8 mouse cellular contexts compared by ENCODE assay signal in the genomic region with DNA sequence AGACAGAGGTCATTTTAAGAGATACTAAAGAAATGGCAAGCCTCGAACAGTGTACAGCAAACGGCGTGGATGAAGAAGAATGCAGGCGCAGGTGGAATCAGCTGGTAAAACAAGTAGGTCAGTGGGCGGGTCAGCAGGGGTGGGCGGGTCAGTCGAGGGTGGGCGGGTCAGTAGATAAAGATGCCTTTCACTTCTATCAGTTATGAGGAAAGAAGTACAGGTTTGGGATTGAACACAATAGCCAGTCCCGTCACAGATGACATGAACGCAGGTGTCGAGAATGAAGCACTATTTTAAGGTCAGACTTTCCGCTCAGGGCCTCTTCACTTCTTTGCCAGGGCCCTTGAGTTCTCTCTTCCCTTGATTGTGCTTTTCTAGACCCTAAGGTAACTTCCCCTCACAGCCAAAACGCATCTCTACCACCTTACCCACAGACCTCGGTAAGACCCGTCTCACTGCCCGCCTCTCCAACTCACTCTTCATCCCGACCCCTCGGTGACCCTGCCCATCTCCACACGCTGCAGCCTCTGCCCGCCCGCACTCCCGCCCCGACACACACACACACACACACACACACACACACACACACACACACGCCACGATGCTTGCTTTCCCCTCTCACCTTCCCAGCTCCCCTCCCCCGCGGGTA. TPM values are rescaled to one million over a fixed set of nuclear protein-coding genes. Genes with fewer than 3 reads are reported as not detected.
A peak's percentile ranks its signal among the peaks of the same experiment; 100 is the strongest.
DNase-seq lines count a peak whose midpoint lies in the region; ATAC-seq and TF ChIP-seq lines count a peak whose summit lies in the region.

No protein-coding gene starts in this region.

- TF ChIP-seq CTCF in CH12.LX (conservative IDR thresholded peaks at IDR 0.05 in 1 of 2, IDR thresholded peaks at IDR 0.05 in 1 of 2; ENCODE audit: low read depth in 2 of 2, low read length in 2 of 2): no peak
- no peak for TF ChIP-seq CTCF in liver, adult 2 months (IDR thresholded peaks at IDR 0.05; ENCODE audit: low read depth, low read length)
- TF ChIP-seq CTCF in small intestine, adult 2 months (IDR thresholded peaks at IDR 0.05; ENCODE audit: extremely low read depth, insufficient read length, insufficient replicate concordance, low read depth, low read length): no peak

- peak overlapping the region; percentile 89 for H3K4me2 ChIP-seq in CH12.LX (ENCODE audit: insufficient read depth, low read depth, poor library complexity, severe bottlenecking)
- H3K4me2 ChIP-seq in forebrain, embryonic 15.5 days (replicated peaks): peak overlapping the region; percentile 78

- no peak for TF ChIP-seq EP300 in CH12.LX (IDR thresholded peaks at IDR 0.05; ENCODE audit: low read length)

- H3K79me2 ChIP-seq in CH12.LX (replicated peaks; ENCODE audit: control insufficient read depth, extremely low read depth, insufficient read depth, poor library complexity, severe bottlenecking): no peaks in the 10 kb centered on the region; the same call in none of the 2 replicates
- no peaks in the 10 kb centered on the region; the same call in 1 of the 2 replicates for H3K79me2 ChIP-seq in liver, adult 2 months (ENCODE audit: control insufficient read depth, insufficient read depth, low read length)

- dilution Hi-C loops in CH12.LX (cut with MboI; ENCODE audit: extremely low pct_ligation_motif_present, extremely low pct_unique_long_range_greater_than_20kb, low sequenced_read_pairs): no loop called here

- peak overlapping the region; percentile 34 for H3K27ac ChIP-seq in CH12.LX (ENCODE audit: insufficient read depth, low read depth)
- peak overlapping the region; percentile 55; the same call in 1 of the 2 replicates for H3K27ac ChIP-seq in forebrain, embryonic 15.5 days (replicated peaks)
- peak overlapping the region; percentile 33 for H3K27ac ChIP-seq in liver, adult 2 months (replicated peaks; ENCODE audit: insufficient read depth, low read depth, low read length)
- no peak overlapping the region for H3K27ac ChIP-seq in small intestine, adult 2 months (ENCODE audit: insufficient read depth, low read depth, low read length)

- peak overlapping the region; percentile 65 to 92 (median 68) for H3K4me3 ChIP-seq in CH12.LX (replicated peaks in 1 of 3; ENCODE audit: low read depth in 2 of 3, low read length in 2 of 3, poor library complexity in 1 of 3)
- H3K4me3 ChIP-seq in forebrain, embryonic 15.5 days: peak overlapping the region; percentile 68
- peak overlapping the region; percentile 86 for H3K4me3 ChIP-seq in liver, adult 2 months (ENCODE audit: insufficient read depth, low read depth, low read length)
- H3K4me3 ChIP-seq in small intestine, adult 2 months (ENCODE audit: low read depth, low read length): peak overlapping the region; percentile 97

- H3K27me3 ChIP-seq in CH12.LX (replicated peaks): no peaks in the 10 kb centered on the region
- no peaks in the 10 kb centered on the region for H3K27me3 ChIP-seq in forebrain, embryonic 15.5 days
- H3K27me3 ChIP-seq in liver, adult 2 months (ENCODE audit: control insufficient read depth, insufficient read depth, low read length): no peaks in the 10 kb centered on the region
- H3K27me3 ChIP-seq in small intestine, adult 2 months (ENCODE audit: control insufficient read depth, insufficient read depth, low read length): no peaks in the 10 kb centered on the region

- peak overlapping the region; percentile 68 for H3K9ac ChIP-seq in CH12.LX (ENCODE audit: insufficient read depth, low read depth)
- H3K9ac ChIP-seq in forebrain, embryonic 15.5 days (replicated peaks): peak overlapping the region; percentile 72
- H3K9ac ChIP-seq in liver, adult 2 months (ENCODE audit: low read depth, low read length): peak overlapping the region; percentile 69

- DNase-seq in embryo, embryonic 10 days (ENCODE audit: low spot score): peak; percentile 54
- no peak for DNase-seq in embryo, embryonic 11 days
- no peak for DNase-seq in CH12.LX (ENCODE audit: extremely low read depth)
- peak; percentile 62 for DNase-seq in liver, adult 2 months (ENCODE audit: extremely low read depth, low read depth, low spot score)
- no peak for DNase-seq in B cell, adult 2 months
- no peak for DNase-seq in layer of hippocampus, adult 18-20 months (ENCODE audit: low spot score in 2 of 2)

- H3K36me3 ChIP-seq in CH12.LX (replicated peaks in 1 of 2; ENCODE audit: control insufficient read depth in 1 of 2, insufficient read depth in 1 of 2, low read length in 1 of 2): peaks cover 4 to 37% of the 10 kb centered on the region in 2 experiments
- 0 out of 2 replicates have a peak, but pooled peaks cover 3% of the 10 kb centered on the region for H3K36me3 ChIP-seq in forebrain, embryonic 15.5 days
- no peaks in the 10 kb centered on the region for H3K36me3 ChIP-seq in liver, adult 2 months (ENCODE audit: control insufficient read depth, insufficient read depth, low read length)
- no peaks in the 10 kb centered on the region; the same call in 1 of the 2 replicates for H3K36me3 ChIP-seq in small intestine, adult 2 months (ENCODE audit: control insufficient read depth, insufficient read depth, low read length)

- in situ Hi-C loops in CH12.LX (cut with MboI; ENCODE audit: low pct_ligation_motif_present, low pct_unique_long_range_greater_than_20kb, low sequenced_read_pairs): no loop called here

- no peaks in the 10 kb centered on the region for H3K9me3 ChIP-seq in CH12.LX (replicated peaks; ENCODE audit: low read length)
- H3K9me3 ChIP-seq in forebrain, embryonic 15.5 days: no peaks in the 10 kb centered on the region

- no peak for ATAC-seq in forebrain, embryonic 15.5 days (replicated peaks)

- H3K4me1 ChIP-seq in CH12.LX (ENCODE audit: control insufficient read depth in 1 of 2, insufficient read depth in 2 of 2): peaks cover 4 to 35% of the 10 kb centered on the region in 2 experiments; a peak in 3 of 4 replicates
- peaks cover 24% of the 10 kb centered on the region for H3K4me1 ChIP-seq in forebrain, embryonic 15.5 days
- H3K4me1 ChIP-seq in liver, adult 2 months (ENCODE audit: control insufficient read depth, insufficient read depth, low read length): no peaks in the 10 kb centered on the region
- 0 out of 2 replicates have a peak, but pooled peaks cover 2% of the 10 kb centered on the region for H3K4me1 ChIP-seq in small intestine, adult 2 months (ENCODE audit: control insufficient read depth, insufficient read depth, insufficient read length, low read length)

- WGBS in forebrain, embryonic 15.5 days: 10% methylated on average over 25 of the region's 27 CpGs
- 3% methylated on average over 27 of the region's 27 CpGs for WGBS in liver, adult 2 months
- WGBS in small intestine, adult 2 months: 2% methylated on average over 23 of the region's 27 CpGs

- TF ChIP-seq RAD21 in CH12.LX (IDR thresholded peaks at IDR 0.05; ENCODE audit: low read depth, low read length): no peak

- TF ChIP-seq POLR2A in CH12.LX (IDR thresholded peaks at IDR 0.05; ENCODE audit: low read depth, low read length): no peak
- TF ChIP-seq POLR2A in liver, adult 2 months (IDR thresholded peaks at IDR 0.05; ENCODE audit: extremely low read depth, insufficient read depth, low read length): no peak
- TF ChIP-seq POLR2A in small intestine, adult 2 months (IDR thresholded peaks at IDR 0.05; ENCODE audit: low read depth, low read length): no peak

TF ChIP-seq in CH12.LX, 34 proteins besides CTCF, POLR2A, EP300 and RAD21 (continues in another document):
- TF ChIP-seq MXI1 (IDR thresholded peaks at IDR 0.05; ENCODE audit: low read depth, low read length) (0 out of 2 replicates have a peak, but pooled peaks have one; percentile 4), MYC (IDR thresholded peaks at IDR 0.05; ENCODE audit: low read depth, low read length) (no peak), SIN3A (IDR thresholded peaks at IDR 0.05; ENCODE audit: low read length) (no peak), E2F4 (IDR thresholded peaks at IDR 0.05; ENCODE audit: insufficient replicate concordance, low read depth, low read length) (no peak), HCFC1 (IDR thresholded peaks at IDR 0.05; ENCODE audit: low read depth, low read length) (no peak), IRF4 (IDR thresholded peaks at IDR 0.05; ENCODE audit: low read depth, low read length) (no peak), MAZ (IDR thresholded peaks at IDR 0.05; ENCODE audit: low read depth, low read length) (0 out of 2 replicates have a peak, but pooled peaks have one; percentile 14), POLR2AphosphoS2 (IDR thresholded peaks at IDR 0.05; ENCODE audit: low read depth, low read length) (no peak), TBP (conservative IDR thresholded peaks at IDR 0.05; ENCODE audit: low read depth, low read length) (no peak), CHD1 (IDR thresholded peaks at IDR 0.05; ENCODE audit: low read depth, low read length) (no peak), GABPA (IDR thresholded peaks at IDR 0.05; ENCODE audit: insufficient replicate concordance, low read depth, low read length) (no peak), UBTF (IDR thresholded peaks at IDR 0.05; ENCODE audit: low read depth, low read length) (no peak)

RNA-seq across cellular contexts. Expression of gene Zscan20, which starts 0.5 kb away (rescaled TPM):
- total RNA-seq in CH12.LX (2012; rRNA removed): 5.9 and 7.6 TPM in 2 replicates
- 2.4 and 3.4 TPM in 2 replicates for total RNA-seq in CH12.LX (2014; rRNA removed)
- 4.2 and 4.9 TPM in 2 replicates for polyA plus RNA-seq in CH12.LX (2012; ENCODE audit: insufficient read length, low read depth)
- 5.4 and 5.5 TPM in 2 replicates for polyA plus RNA-seq in forebrain, embryonic 15.5 days (2015; fragmentation: Nextera tagmentation; extraction: Ambion mirVana)
- total RNA-seq in liver, adult 2 months (2014; rRNA removed): 1.4 and 1.7 TPM in 2 replicates
- polyA plus RNA-seq in liver, adult 2 months (2012; rRNA removed): 1.0 and 1.2 TPM in 2 replicates
- 0.69 and 1.6 TPM in 2 replicates for polyA plus RNA-seq in small intestine, adult 2 months (2012; rRNA removed)
- total RNA-seq in layer of hippocampus, adult 18-20 months (2021): 10 to 100 TPM in 1 of 2 experiments, 1 to 10 TPM in 1; 8.7 to 10.6 TPM

RNA-seq across cellular contexts. Expression of gene Tlr12, which starts 9.0 kb away (rescaled TPM):
- total RNA-seq in CH12.LX (2012; rRNA removed) (0.04 TPM in 1 of 2 replicates, not detected in the other), CH12.LX (2014; rRNA removed) (0.12 and 0.31 TPM in 2 replicates)
- polyA plus RNA-seq in CH12.LX (2012; ENCODE audit: insufficient read length, low read depth): 0.14 and 0.15 TPM in 2 replicates
- polyA plus RNA-seq in forebrain, embryonic 15.5 days (2015; fragmentation: Nextera tagmentation; extraction: Ambion mirVana): 1.6 and 1.9 TPM in 2 replicates
- 4.2 and 4.9 TPM in 2 replicates for total RNA-seq in liver, adult 2 months (2014; rRNA removed)
- polyA plus RNA-seq in liver, adult 2 months (2012; rRNA removed): 3.1 and 5.5 TPM in 2 replicates
- polyA plus RNA-seq in small intestine, adult 2 months (2012; rRNA removed): 3.5 and 6.1 TPM in 2 replicates
- under 1 TPM; 0.84 to 0.96 TPM for total RNA-seq in layer of hippocampus, adult 18-20 months (2021)

RNA-seq across cellular contexts. Expression of gene Phc2, which starts 45.1 kb away (rescaled TPM):
- total RNA-seq in CH12.LX (2012; rRNA removed): 29.6 and 32.7 TPM in 2 replicates
- 23.5 and 24.1 TPM in 2 replicates for total RNA-seq in CH12.LX (2014; rRNA removed)
- 53.2 and 56.1 TPM in 2 replicates for polyA plus RNA-seq in CH12.LX (2012; ENCODE audit: insufficient read length, low read depth)
- polyA plus RNA-seq in forebrain, embryonic 15.5 days (2015; fragmentation: Nextera tagmentation; extraction: Ambion mirVana): 88.3 and 102 TPM in 2 replicates
- 7.7 and 12.6 TPM in 2 replicates for total RNA-seq in liver, adult 2 months (2014; rRNA removed)
- polyA plus RNA-seq in liver, adult 2 months (2012; rRNA removed): 28.7 and 32.3 TPM in 2 replicates
- 42.0 and 83.8 TPM in 2 replicates for polyA plus RNA-seq in small intestine, adult 2 months (2012; rRNA removed)
- 100 to 1,000 TPM in 1 of 2 experiments, 10 to 100 TPM in 1; 99.6 to 102 TPM for total RNA-seq in layer of hippocampus, adult 18-20 months (2021)

Comparison
In these comparisons a context has a peak if more than half of its experiments do, and no peak if none do; other contexts are left out.
1. DNase-seq: peak in embryo, embryonic 10 days (single experiment) and liver, adult 2 months (single experiment); none in embryo, embryonic 11 days (single experiment), CH12.LX (single experiment), B cell, adult 2 months (0 of 2) and layer of hippocampus, adult 18-20 months (0 of 2).
2. Peak in every context shown above with its lines, with median percentiles within 50 percentile points of each other: H3K4me3 ChIP-seq and H3K9ac ChIP-seq.